Mouse (Mus musculus) olfactory bulb, adult 2 months (tissue): ENCODE measurements around the gene Stat5a.

Experiments
- CTCF ChIP-seq: fragments of 200-500 bp; IDR thresholded peaks from 2 replicates; pipeline ENCODE4 v1.5.1; 2012; ENCODE audit warnings: low read depth, mild to moderate bottlenecking, low read length, moderate library complexity; ENCODE audit not compliant: insufficient read depth
- POLR2A ChIP-seq: fragments of 200-500 bp; IDR thresholded peaks from 2 replicates; pipeline ENCODE4 v1.6.1; 2012; ENCODE audit warnings: mild to moderate bottlenecking, low read depth, low read length, moderate library complexity; ENCODE audit not compliant: insufficient read depth

- no peak for TF ChIP-seq CTCF
- no peak for TF ChIP-seq POLR2A
These were observed 11.8 kb downstream of the Stat5a start for GRCm38 (mm10) chr11:100870968-100871350.
